Mouse (Mus musculus): Measurements from ENCODE around the gene Map4k4. TPM values are rescaled to one million over a fixed set of nuclear protein-coding genes. Genes with fewer than 3 reads are reported as not detected.

Gene Map4k4
- total and polyA plus RNA-seq, 2 experiments from 2014 or later, result 34.1 to 189 TPM

DNA sequence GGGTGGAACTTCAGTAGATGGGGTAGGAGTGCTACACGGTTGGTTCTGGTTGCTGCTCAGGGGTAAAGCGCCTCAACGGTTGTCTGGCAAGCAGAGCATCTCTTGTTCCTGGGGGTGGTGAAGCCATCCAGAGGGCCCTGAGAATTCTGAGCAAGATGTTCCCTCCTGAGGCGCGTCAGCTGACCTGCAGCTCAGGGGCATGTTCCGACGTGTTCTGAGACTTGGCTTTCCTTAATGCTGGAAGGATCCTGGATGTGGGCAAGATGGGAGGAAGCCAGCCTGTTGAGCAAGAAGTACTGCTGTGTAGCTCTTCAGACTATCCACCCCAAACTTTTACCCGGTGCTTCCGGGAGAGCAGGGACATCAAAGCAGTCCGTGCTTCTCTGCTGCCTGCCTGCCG, 6.2 kb downstream of the Map4k4 start:
- ATAC-seq (no peak), DNase-seq (ENCODE audit: low spot score) (no peak)
- Histone ChIP-seq H3K9me3 (ENCODE audit: low read length) (no peaks in the 10 kb centered on the region), H3K4me2 (ENCODE audit: low read depth, low read length) (peak overlapping the region; percentile 29), H3K4me1 (ENCODE audit: insufficient read depth, low read length) (peaks cover 29% of the 10 kb centered on the region), H3K9ac (replicated peaks; ENCODE audit: low read length) (no peak overlapping the region), H3K36me3 (ENCODE audit: insufficient read depth, low read length) (peaks cover 6% of the 10 kb centered on the region; the same call in 1 of the 2 replicates), H3K27me3 (ENCODE audit: insufficient read depth, low read length) (no peaks in the 10 kb centered on the region), H3K4me3 (ENCODE audit: low read length) (no peak overlapping the region), H3K27ac (no peak overlapping the region)
- no peak for TF ChIP-seq CTCF (IDR thresholded peaks at IDR 0.05; ENCODE audit: low read depth)
- 36% methylated on average over 11 of the region's 11 CpGs for WGBS

- Histone ChIP-seq H3K36me3 (ENCODE audit: insufficient read depth, low read length) (peaks cover 6% of the 10 kb centered on the region; the same call in 1 of the 2 replicates), H3K27ac (no peak overlapping the region), H3K9me3 (ENCODE audit: low read length) (no peaks in the 10 kb centered on the region), H3K4me2 (ENCODE audit: low read depth, low read length) (no peak overlapping the region), H3K4me3 (ENCODE audit: low read length) (no peak overlapping the region), H3K27me3 (ENCODE audit: insufficient read depth, low read length) (no peaks in the 10 kb centered on the region), H3K4me1 (ENCODE audit: insufficient read depth, low read length) (peaks cover 20% of the 10 kb centered on the region; the same call in 1 of the 2 replicates), H3K9ac (replicated peaks; ENCODE audit: low read length) (no peak overlapping the region)
- DNase-seq (ENCODE audit: low spot score), result no peak
- no peak for TF ChIP-seq CTCF (IDR thresholded peaks at IDR 0.05; ENCODE audit: low read depth)
- ATAC-seq, result no peak
- 89% methylated on average over 2 of the region's 2 CpGs for WGBS
Observed at GRCm38 (mm10) chr1:39908976-39909375, 8.3 kb downstream of the Map4k4 start.

DNA sequence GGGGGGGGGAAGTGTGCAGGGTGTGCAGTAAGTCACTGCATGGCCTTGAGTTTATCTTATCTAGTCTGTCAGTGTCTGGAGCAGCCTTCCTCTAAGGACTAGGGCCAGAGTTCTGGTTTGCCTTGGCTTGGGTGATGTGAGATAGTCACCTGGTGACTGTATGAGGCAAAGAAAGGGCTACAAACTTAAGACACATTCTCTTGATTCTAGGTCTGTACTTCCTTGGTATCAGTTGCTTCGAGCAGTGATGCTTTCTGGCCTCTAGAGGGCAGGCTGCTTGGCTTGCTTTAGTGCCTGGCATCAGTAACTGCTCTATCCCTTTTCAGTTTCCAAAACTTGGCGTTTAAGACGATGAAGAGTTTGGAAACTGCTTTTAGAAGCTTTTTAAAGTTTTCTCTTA, 10.7 kb downstream of the Map4k4 start:
- ATAC-seq (peak; percentile 54), DNase-seq (ENCODE audit: low spot score) (peak; percentile 83)
- peak; percentile 88 for TF ChIP-seq CTCF (IDR thresholded peaks at IDR 0.05; ENCODE audit: low read depth)
- Histone ChIP-seq H3K9ac (replicated peaks; ENCODE audit: low read length) (no peak overlapping the region), H3K27ac (no peak overlapping the region), H3K4me2 (ENCODE audit: low read depth, low read length) (no peak overlapping the region), H3K27me3 (ENCODE audit: insufficient read depth, low read length) (no peaks in the 10 kb centered on the region), H3K9me3 (ENCODE audit: low read length) (no peaks in the 10 kb centered on the region), H3K36me3 (ENCODE audit: insufficient read depth, low read length) (peaks cover 9% of the 10 kb centered on the region; the same call in 1 of the 2 replicates), H3K4me3 (ENCODE audit: low read length) (no peak overlapping the region), H3K4me1 (ENCODE audit: insufficient read depth, low read length) (peaks cover 8% of the 10 kb centered on the region; the same call in 1 of the 2 replicates)
- WGBS, result 23% methylated on average over 3 of the region's 3 CpGs

- Histone ChIP-seq H3K27me3 (ENCODE audit: insufficient read depth, low read length) (no peaks in the 10 kb centered on the region), H3K27ac (no peak overlapping the region), H3K4me3 (ENCODE audit: low read length) (no peak overlapping the region), H3K4me1 (ENCODE audit: insufficient read depth, low read length) (peaks cover 11% of the 10 kb centered on the region), H3K4me2 (ENCODE audit: low read depth, low read length) (no peak overlapping the region), H3K36me3 (ENCODE audit: insufficient read depth, low read length) (peaks cover 9% of the 10 kb centered on the region; the same call in 1 of the 2 replicates), H3K9me3 (ENCODE audit: low read length) (no peaks in the 10 kb centered on the region), H3K9ac (replicated peaks; ENCODE audit: low read length) (no peak overlapping the region)
- ATAC-seq (no peak), DNase-seq (ENCODE audit: low spot score) (no peak)
- 63% methylated on average over 4 of the region's 4 CpGs for WGBS
- no peak for TF ChIP-seq CTCF (IDR thresholded peaks at IDR 0.05; ENCODE audit: low read depth)
Observed at GRCm38 (mm10) chr1:39913256-39913655, 12.5 kb downstream of the Map4k4 start.

- no peaks in the 10 kb centered on the region for H3K9me3 ChIP-seq (ENCODE audit: low read length)
- DNase-seq (ENCODE audit: low spot score), result no peak
- H3K27ac ChIP-seq, result no peak overlapping the region
- WGBS, result 79% methylated on average over 4 of the region's 4 CpGs
- no peak for ATAC-seq
- 0 out of 2 replicates have a peak, but pooled peaks cover 3% of the 10 kb centered on the region for H3K36me3 ChIP-seq (ENCODE audit: insufficient read depth, low read length)
- no peak overlapping the region for H3K9ac ChIP-seq (replicated peaks; ENCODE audit: low read length)
- TF ChIP-seq CTCF (IDR thresholded peaks at IDR 0.05; ENCODE audit: low read depth), result no peak
- no peak overlapping the region for H3K4me3 ChIP-seq (ENCODE audit: low read length)
- H3K4me1 ChIP-seq (ENCODE audit: insufficient read depth, low read length), result peaks cover 17% of the 10 kb centered on the region
- H3K27me3 ChIP-seq (ENCODE audit: insufficient read depth, low read length), result no peaks in the 10 kb centered on the region
- no peak overlapping the region for H3K4me2 ChIP-seq (ENCODE audit: low read depth, low read length)
Observed at GRCm38 (mm10) chr1:39916144-39916543, 15.4 kb downstream of the Map4k4 start.

DNA sequence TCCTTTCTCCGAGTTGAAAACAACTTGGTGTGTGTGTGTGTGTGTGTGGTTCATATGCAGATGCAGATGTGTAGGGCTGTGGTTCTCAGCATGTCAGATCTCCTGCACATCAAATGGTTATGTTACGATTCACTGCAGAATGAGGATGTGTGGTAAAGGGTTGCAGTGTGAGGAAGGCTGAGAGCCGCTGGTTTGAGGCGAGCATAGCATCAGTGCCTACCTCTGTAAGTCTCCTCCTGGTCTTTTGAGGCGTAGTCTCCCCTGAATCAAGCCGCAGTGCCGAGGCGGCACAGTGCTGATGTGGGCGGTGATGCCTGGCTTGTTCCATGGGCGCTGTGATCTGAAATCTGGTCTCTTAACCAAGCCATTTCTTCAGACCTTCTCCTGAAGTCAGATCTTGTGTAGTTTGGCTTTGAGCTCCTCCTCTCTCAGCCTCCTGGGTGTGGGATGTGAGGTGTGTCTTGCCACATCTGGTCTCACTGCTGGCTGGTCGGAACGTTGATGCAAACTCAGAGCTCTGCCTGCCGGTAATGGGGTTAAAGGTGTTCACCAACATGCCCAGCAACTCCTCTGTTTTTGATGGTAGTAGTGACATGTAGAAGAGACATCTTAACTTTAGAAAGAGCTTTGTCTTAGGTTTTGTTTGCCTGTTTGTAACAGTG, 17.3 kb downstream of the Map4k4 start:
- H3K4me3 ChIP-seq (ENCODE audit: low read length), result no peak overlapping the region
- H3K4me2 ChIP-seq (ENCODE audit: low read depth, low read length), result no peak overlapping the region
- no peak overlapping the region for H3K9ac ChIP-seq (replicated peaks; ENCODE audit: low read length)
- H3K27ac ChIP-seq, result peak overlapping the region; percentile 15; the same call in 1 of the 2 replicates
- ATAC-seq (no peak), DNase-seq (ENCODE audit: low spot score) (no peak)
- H3K27me3 ChIP-seq (ENCODE audit: insufficient read depth, low read length), result no peaks in the 10 kb centered on the region
- peaks cover 28% of the 10 kb centered on the region for H3K4me1 ChIP-seq (ENCODE audit: insufficient read depth, low read length)
- TF ChIP-seq CTCF (IDR thresholded peaks at IDR 0.05; ENCODE audit: low read depth), result no peak
- H3K9me3 ChIP-seq (ENCODE audit: low read length), result no peaks in the 10 kb centered on the region
- WGBS, result 77% methylated on average over 13 of the region's 13 CpGs
- H3K36me3 ChIP-seq (ENCODE audit: insufficient read depth, low read length), result 0 out of 2 replicates have a peak, but pooled peaks cover 3% of the 10 kb centered on the region

DNA sequence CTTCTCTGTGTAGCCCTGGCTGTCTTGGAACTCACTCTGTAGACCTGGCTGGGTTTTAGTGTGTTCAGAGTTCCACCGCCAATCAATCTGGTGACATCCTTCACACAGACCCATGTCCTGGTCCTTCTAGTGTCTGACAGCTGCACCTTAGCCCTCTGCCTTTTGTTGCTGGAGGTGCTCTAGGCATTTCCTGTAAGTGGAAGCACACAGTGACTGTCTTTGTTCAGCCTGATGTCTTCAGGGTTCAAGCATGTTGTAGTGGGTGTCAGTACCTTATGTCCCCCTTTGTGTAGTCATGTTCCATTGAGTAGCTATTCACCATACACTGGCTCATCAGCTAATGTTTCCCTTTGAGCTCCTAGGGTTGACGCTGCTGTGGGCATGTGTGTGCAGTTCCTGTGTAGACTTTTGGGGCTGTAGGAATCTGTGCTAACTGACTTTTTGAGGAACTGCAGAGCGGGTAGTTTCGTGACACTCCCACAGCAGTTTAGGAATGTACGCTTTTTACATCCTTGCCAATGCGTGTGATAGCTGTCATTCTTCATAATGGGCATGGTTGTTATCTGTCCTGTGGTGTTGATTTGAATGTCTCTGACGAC, 17.9 kb downstream of the Map4k4 start:
- Histone ChIP-seq H3K27ac (peak overlapping the region; percentile 15; the same call in 1 of the 2 replicates), H3K4me3 (ENCODE audit: low read length) (no peak overlapping the region), H3K4me1 (ENCODE audit: insufficient read depth, low read length) (peaks cover 34% of the 10 kb centered on the region), H3K36me3 (ENCODE audit: insufficient read depth, low read length) (0 out of 2 replicates have a peak, but pooled peaks cover 3% of the 10 kb centered on the region), H3K27me3 (ENCODE audit: insufficient read depth, low read length) (no peaks in the 10 kb centered on the region), H3K9me3 (ENCODE audit: low read length) (no peaks in the 10 kb centered on the region), H3K4me2 (ENCODE audit: low read depth, low read length) (no peak overlapping the region), H3K9ac (replicated peaks; ENCODE audit: low read length) (no peak overlapping the region)
- 67% methylated on average over 7 of the region's 7 CpGs for WGBS
- DNase-seq (ENCODE audit: low spot score) (no peak), ATAC-seq (no peak)
- no peak for TF ChIP-seq CTCF (IDR thresholded peaks at IDR 0.05; ENCODE audit: low read depth)
